ENCODE assay signal across 1 mouse cellular context in genomic region chr2:151536618-151536974, GRCm38 (mm10).
TF ChIP-seq lines count a peak whose summit lies in the region.

No protein-coding gene starts in this region.

TF ChIP-seq in MEL, 35 proteins besides CTCF, POLR2A, EP300 and RAD21:
- TF ChIP-seq SIN3A (IDR thresholded peaks at IDR 0.05; ENCODE audit: low read length) (peak; percentile 56; the same call in 1 of the 2 replicates), MYB (IDR thresholded peaks at IDR 0.05; ENCODE audit: low read depth, low read length) (peak; percentile 41; the same call in 1 of the 2 replicates), RCOR1 (IDR thresholded peaks at IDR 0.05; ENCODE audit: low read depth, low read length) (peak; percentile 72; the same call in 1 of the 2 replicates), ETS1 (IDR thresholded peaks at IDR 0.05; ENCODE audit: low read depth, low read length) (peak; percentile 69; the same call in 1 of the 2 replicates), ZMIZ1 (IDR thresholded peaks at IDR 0.05; ENCODE audit: low read depth, low read length) (no peak), SMC3 (IDR thresholded peaks at IDR 0.05; ENCODE audit: low read depth, low read length) (no peak), POLR2AphosphoS2 (IDR thresholded peaks at IDR 0.05; ENCODE audit: low read length) (no peak), JUND (IDR thresholded peaks at IDR 0.05; ENCODE audit: low read depth, low read length) (peak; percentile 80), MYC (IDR thresholded peaks at IDR 0.05; ENCODE audit: low read depth, low read length) (no peak)
